Mouse (Mus musculus) hindbrain, embryonic 11.5 days (tissue): ENCODE measurements around the gene Lgals2. TPM values are rescaled to one million over a fixed set of nuclear protein-coding genes. Genes with fewer than 3 reads are reported as not detected.

Experiments
- ATAC-seq: fragments of 200-750 bp; cut with Nextera tagmentation; 2 replicates; pipeline ENCODE4 v1.8.0; 2017; ENCODE audit warnings: mild to moderate bottlenecking, moderate TSS enrichment, moderate library complexity; ENCODE audit not compliant: low FRiP score
- DNase-seq: peaks from one replicate; pipeline ENCODE4 v3.0.0-alpha.2; 2015; ENCODE audit warnings: low spot score
- H3K27ac ChIP-seq: fragments of 300-500 bp; sonication (generic); 2 replicates; pipeline ENCODE4 v1.5.1; 2014; ENCODE audit warnings: mild to moderate bottlenecking, low read depth, low read length
- H3K27me3 ChIP-seq: fragments of 300-500 bp; sonication (generic); 2 replicates; pipeline ENCODE4 v1.6.1; 2014; ENCODE audit warnings: mild to moderate bottlenecking, low read length, moderate library complexity, mixed read lengths; ENCODE audit not compliant: control insufficient read depth, insufficient read depth
- H3K36me3 ChIP-seq: fragments of 300-500 bp; sonication (generic); 2 replicates; pipeline ENCODE4 v1.6.1; 2014; ENCODE audit warnings: mild to moderate bottlenecking, low read length, moderate library complexity, mixed read lengths; ENCODE audit not compliant: control insufficient read depth, insufficient read depth
- H3K4me1 ChIP-seq: fragments of 300-500 bp; sonication (generic); replicated peaks from 2 replicates; pipeline ENCODE4 v1.6.1; 2014; ENCODE audit warnings: low read length, mixed read lengths; ENCODE audit not compliant: control insufficient read depth, insufficient read depth
- H3K4me2 ChIP-seq: fragments of 300-500 bp; sonication (generic); replicated peaks from 2 replicates; pipeline ENCODE4 v1.6.1; 2014; ENCODE audit warnings: mild to moderate bottlenecking, low read depth, low read length
- H3K4me3 ChIP-seq: fragments of 300-500 bp; sonication (generic); 2 replicates; pipeline ENCODE4 v1.5.1; 2014; ENCODE audit warnings: low read depth, low read length
- H3K9ac ChIP-seq: fragments of 300-500 bp; sonication (generic); 2 replicates; pipeline ENCODE4 v1.6.1; 2014; ENCODE audit warnings: low read depth, low read length
- H3K9me3 ChIP-seq: fragments of 300-500 bp; sonication (generic); 2 replicates; pipeline ENCODE4 v1.6.1; 2016; ENCODE audit warnings: low read length; ENCODE audit not compliant: control insufficient read depth
- WGBS: fragments of 180-500 bp; shearing (Covaris S2); extraction: QIAGEN DNeasy Blood & Tissue Kit; methylation state at CpG from one replicate; pipeline ENCODE4 v1.1.7; 2014; 5-methylcytosine and 5-hydroxymethylcytosine counted together
- polyA plus RNA-seq: library from polyadenylated mRNA; unstranded; fragments of >200 nt; fragmentation: Nextera tagmentation; extraction: Ambion mirVana; gene quantifications from 2 replicates; pipeline ENCODE4 v1.2.1, GENCODE M21; 2014

Lgals2 gene
- polyA plus RNA-seq, 1 experiment from 2014 or later, result not detected

GRCm38 (mm10) chr15:78843581-78844469 is 11.5 kb downstream of the Lgals2 start:
- no peaks in the 10 kb centered on the region for H3K36me3 ChIP-seq
- H3K4me3 ChIP-seq, result peak overlapping the region; percentile 35; the same call in 1 of the 2 replicates
- H3K4me2 ChIP-seq, result peak overlapping the region; percentile 87
- peaks cover 20% of the 10 kb centered on the region for H3K27me3 ChIP-seq
- peaks cover 12% of the 10 kb centered on the region for H3K4me1 ChIP-seq
- no peaks in the 10 kb centered on the region for H3K9me3 ChIP-seq
- 40% methylated on average over 21 of the region's 21 CpGs for WGBS
- ATAC-seq, result no peak
- peak; percentile 25 for DNase-seq
- H3K27ac ChIP-seq, result no peak overlapping the region
- H3K9ac ChIP-seq, result no peak overlapping the region

GRCm38 (mm10) chr15:78842371-78843163 is 12.8 kb downstream of the Lgals2 start, which contains the start of gene Cdc42ep1:
Gene Cdc42ep1, plus strand, starts transcription at chr15:78842624.
- Histone ChIP-seq H3K36me3 (no peaks in the 10 kb centered on the region), H3K27me3 (peaks cover 20% of the 10 kb centered on the region), H3K9me3 (no peaks in the 10 kb centered on the region), H3K27ac (no peak within 1 kb of the TSS), H3K4me1 (peaks cover 12% of the 10 kb centered on the region), H3K9ac (peak within 1 kb of the TSS; percentile 64), H3K4me3 (peak within 1 kb of the TSS; percentile 35), H3K4me2 (peak within 1 kb of the TSS; percentile 87)
- ATAC-seq (peak; percentile 43; the same call in 1 of the 2 replicates), DNase-seq (peak; percentile 63)
- WGBS, result under 1% methylated on average over 66 of the region's 86 CpGs

GRCm38 (mm10) chr15:78841161-78841790 is 14.1 kb downstream of the Lgals2 start:
- peaks cover 20% of the 10 kb centered on the region for H3K27me3 ChIP-seq
- H3K4me3 ChIP-seq, result no peak overlapping the region
- H3K4me1 ChIP-seq, result peaks cover 12% of the 10 kb centered on the region
- no peak for DNase-seq
- H3K36me3 ChIP-seq, result no peaks in the 10 kb centered on the region
- no peak overlapping the region for H3K9ac ChIP-seq
- no peak overlapping the region for H3K4me2 ChIP-seq
- H3K27ac ChIP-seq, result no peak overlapping the region
- WGBS, result 38% methylated on average over 6 of the region's 6 CpGs
- no peaks in the 10 kb centered on the region for H3K9me3 ChIP-seq
- ATAC-seq, result no peak

- no peak for ATAC-seq
- Histone ChIP-seq H3K9me3 (no peaks in the 10 kb centered on the region), H3K4me1 (peaks cover 15% of the 10 kb centered on the region), H3K27ac (no peak overlapping the region), H3K4me3 (no peak overlapping the region), H3K27me3 (peaks cover 20% of the 10 kb centered on the region), H3K4me2 (no peak overlapping the region), H3K36me3 (no peaks in the 10 kb centered on the region), H3K9ac (no peak overlapping the region)
- WGBS, result 53% methylated on average over 11 of the region's 11 CpGs
- DNase-seq, result no peak
Observed at GRCm38 (mm10) chr15:78840751-78841150, 14.6 kb downstream of the Lgals2 start.

- Histone ChIP-seq H3K4me1 (peaks cover 20% of the 10 kb centered on the region), H3K36me3 (no peaks in the 10 kb centered on the region), H3K27ac (no peak overlapping the region), H3K4me3 (no peak overlapping the region), H3K4me2 (no peak overlapping the region), H3K9ac (no peak overlapping the region), H3K9me3 (no peaks in the 10 kb centered on the region), H3K27me3 (peaks cover 20% of the 10 kb centered on the region)
- ATAC-seq, result no peak
- DNase-seq, result no peak
- 43% methylated on average over 3 of the region's 3 CpGs for WGBS
Observed at GRCm38 (mm10) chr15:78840241-78840640, 15.1 kb downstream of the Lgals2 start.

GRCm38 (mm10) chr15:78839744-78840143 is 15.6 kb downstream of the Lgals2 start:
- Histone ChIP-seq H3K27me3 (peaks cover 20% of the 10 kb centered on the region), H3K36me3 (no peaks in the 10 kb centered on the region), H3K9ac (no peak overlapping the region), H3K27ac (peak overlapping the region; percentile 58; the same call in 1 of the 2 replicates), H3K9me3 (no peaks in the 10 kb centered on the region), H3K4me1 (peaks cover 23% of the 10 kb centered on the region), H3K4me2 (no peak overlapping the region), H3K4me3 (no peak overlapping the region)
- peak; percentile 65 for DNase-seq
- peak; percentile 44; the same call in 1 of the 2 replicates for ATAC-seq
- WGBS, result 0% methylated on average over 2 of the region's 2 CpGs

GRCm38 (mm10) chr15:78836086-78836621 is 19.2 kb downstream of the Lgals2 start:
- DNase-seq, result no peak
- Histone ChIP-seq H3K4me1 (peaks cover 27% of the 10 kb centered on the region), H3K4me3 (no peak overlapping the region), H3K9ac (no peak overlapping the region), H3K27me3 (0 out of 2 replicates have a peak, but pooled peaks cover 2% of the 10 kb centered on the region), H3K36me3 (no peaks in the 10 kb centered on the region), H3K27ac (peak overlapping the region; percentile 70), H3K4me2 (no peak overlapping the region), H3K9me3 (no peaks in the 10 kb centered on the region)
- WGBS, result 18% methylated on average over 8 of the region's 8 CpGs
- ATAC-seq, result no peak
